Mouse (Mus musculus): Measurements from ENCODE around the gene Tmem125. TPM values are rescaled to one million over a fixed set of nuclear protein-coding genes. Genes with fewer than 3 reads are reported as not detected.

The Tmem125 gene
- polyA plus RNA-seq (2014; fragmentation: Illumina TruSeq; extraction: RNeasy Lipid Tissue Mini Kit (QIAGEN cat#74804); ENCODE audit: low read depth, low replicate concordance) = 12.2 TPM

GRCm38 (mm10) chr4:118543592-118544260 is at the start of gene Tmem125:
Tmem125 (minus strand) TSS chr4:118544044.

GRCm38 (mm10) chr4:118526408-118527334 is 17.2 kb downstream of the Tmem125 start, which contains the start of gene 2610528J11Rik:
2610528J11Rik (plus strand) TSS chr4:118526999.

Other genes starting within 250 kb of the Tmem125 start
- 17.6 TPM for gene Szt2, start 134.8 kb downstream of the Tmem125 start, polyA plus RNA-seq (2014; fragmentation: Illumina TruSeq; extraction: RNeasy Lipid Tissue Mini Kit (QIAGEN cat#74804); ENCODE audit: low read depth, low replicate concordance)
- 52.9 TPM for gene Med8, start 134.7 kb downstream of the Tmem125 start, polyA plus RNA-seq (2014; fragmentation: Illumina TruSeq; extraction: RNeasy Lipid Tissue Mini Kit (QIAGEN cat#74804); ENCODE audit: low read depth, low replicate concordance)
- gene Elovl1, start 116.0 kb downstream of the Tmem125 start, polyA plus RNA-seq (2014; fragmentation: Illumina TruSeq; extraction: RNeasy Lipid Tissue Mini Kit (QIAGEN cat#74804); ENCODE audit: low read depth, low replicate concordance) = 60.1 TPM
- gene Cdc20, start 106.7 kb downstream of the Tmem125 start, polyA plus RNA-seq (2014; fragmentation: Illumina TruSeq; extraction: RNeasy Lipid Tissue Mini Kit (QIAGEN cat#74804); ENCODE audit: low read depth, low replicate concordance) = 6.7 TPM
- not detected for gene Mpl, start 86.5 kb downstream of the Tmem125 start, polyA plus RNA-seq (2014; fragmentation: Illumina TruSeq; extraction: RNeasy Lipid Tissue Mini Kit (QIAGEN cat#74804); ENCODE audit: low read depth, low replicate concordance)
- gene Tie1, start 54.0 kb downstream of the Tmem125 start, polyA plus RNA-seq (2014; fragmentation: Illumina TruSeq; extraction: RNeasy Lipid Tissue Mini Kit (QIAGEN cat#74804); ENCODE audit: low read depth, low replicate concordance) = 22.7 TPM
- gene 2610528J11Rik, start 17.0 kb downstream of the Tmem125 start, polyA plus RNA-seq (2014; fragmentation: Illumina TruSeq; extraction: RNeasy Lipid Tissue Mini Kit (QIAGEN cat#74804); ENCODE audit: low read depth, low replicate concordance) = 24.2 TPM
- gene Cfap57, start 76.7 kb upstream of the Tmem125 start, polyA plus RNA-seq (2014; fragmentation: Illumina TruSeq; extraction: RNeasy Lipid Tissue Mini Kit (QIAGEN cat#74804); ENCODE audit: low read depth, low replicate concordance) = 3.2 TPM
- gene Ebna1bp2, start 76.8 kb upstream of the Tmem125 start, polyA plus RNA-seq (2014; fragmentation: Illumina TruSeq; extraction: RNeasy Lipid Tissue Mini Kit (QIAGEN cat#74804); ENCODE audit: low read depth, low replicate concordance) = 50.1 TPM
- not detected for gene Olfr62, start 114.9 kb upstream of the Tmem125 start, polyA plus RNA-seq (2014; fragmentation: Illumina TruSeq; extraction: RNeasy Lipid Tissue Mini Kit (QIAGEN cat#74804); ENCODE audit: low read depth, low replicate concordance)
- not detected for gene Olfr1342, start 148.7 kb upstream of the Tmem125 start, polyA plus RNA-seq (2014; fragmentation: Illumina TruSeq; extraction: RNeasy Lipid Tissue Mini Kit (QIAGEN cat#74804); ENCODE audit: low read depth, low replicate concordance)
- gene Olfr1341, start 159.5 kb upstream of the Tmem125 start, polyA plus RNA-seq (2014; fragmentation: Illumina TruSeq; extraction: RNeasy Lipid Tissue Mini Kit (QIAGEN cat#74804); ENCODE audit: low read depth, low replicate concordance) = 0.16 TPM
- gene Olfr1340, start 176.1 kb upstream of the Tmem125 start, polyA plus RNA-seq (2014; fragmentation: Illumina TruSeq; extraction: RNeasy Lipid Tissue Mini Kit (QIAGEN cat#74804); ENCODE audit: low read depth, low replicate concordance) = not detected
- gene Olfr1339, start 188.1 kb upstream of the Tmem125 start, polyA plus RNA-seq (2014; fragmentation: Illumina TruSeq; extraction: RNeasy Lipid Tissue Mini Kit (QIAGEN cat#74804); ENCODE audit: low read depth, low replicate concordance) = not detected
- 2.2 TPM for gene Olfr1338, start 214.7 kb upstream of the Tmem125 start, polyA plus RNA-seq (2014; fragmentation: Illumina TruSeq; extraction: RNeasy Lipid Tissue Mini Kit (QIAGEN cat#74804); ENCODE audit: low read depth, low replicate concordance)
- gene Olfr1337, start 238.5 kb upstream of the Tmem125 start, polyA plus RNA-seq (2014; fragmentation: Illumina TruSeq; extraction: RNeasy Lipid Tissue Mini Kit (QIAGEN cat#74804); ENCODE audit: low read depth, low replicate concordance) = not detected